Mouse (Mus musculus) CD4-positive, CD25-positive, alpha-beta regulatory T cell, adult 4 months (primary cell): ENCODE results near the gene Cidec. TPM values are rescaled to one million over a fixed set of nuclear protein-coding genes. Genes with fewer than 3 reads are reported as not detected.

Experiments
- ATAC-seq: one replicate; pipeline ENCODE4 v1.8.0; 2017
- polyA plus RNA-seq, 2 experiments: library from polyadenylated mRNA; unstranded; fragments of 100-300 nt; shearing (Covaris generic); gene quantifications; one replicate each; pipeline ENCODE4 v1.2.1; 2017

The Cidec gene
- polyA plus RNA-seq, 2 experiments from 2014 or later, result not detected

GRCm38 (mm10) chr6:113404649-113405448 lies 30.7 kb downstream of the Cidec start:
- no peak for ATAC-seq

- ATAC-seq, result no peak
Observed at GRCm38 (mm10) chr6:113402094-113402493, 33.5 kb downstream of the Cidec start.

GRCm38 (mm10) chr6:113396270-113397030 lies 39.1 kb downstream of the Cidec start:
- ATAC-seq, result no peak

- ATAC-seq, result no peak
Observed at GRCm38 (mm10) chr6:113395501-113395900, 40.1 kb downstream of the Cidec start.

- no peak for ATAC-seq
Observed at GRCm38 (mm10) chr6:113394811-113395210, 40.7 kb downstream of the Cidec start.

- no peak for ATAC-seq
Observed at GRCm38 (mm10) chr6:113393951-113394350, 41.6 kb downstream of the Cidec start.

GRCm38 (mm10) chr6:113392387-113393071 lies 43.0 kb downstream of the Cidec start:
- ATAC-seq, result no peak

GRCm38 (mm10) chr6:113392015-113392386 lies 43.6 kb downstream of the Cidec start:
- ATAC-seq, result no peak

GRCm38 (mm10) chr6:113390715-113391114 lies 44.8 kb downstream of the Cidec start:
- ATAC-seq, result no peak

- no peak for ATAC-seq
Observed at GRCm38 (mm10) chr6:113388960-113389359, 46.6 kb downstream of the Cidec start, which contains the start of gene Ttll3. Gene Ttll3 (plus strand): TSS chr6:113389260.

- ATAC-seq, result no peak
Observed at GRCm38 (mm10) chr6:113386025-113386424, 49.5 kb downstream of the Cidec start.

- no peak for ATAC-seq
Observed at GRCm38 (mm10) chr6:113385160-113385714, 50.3 kb downstream of the Cidec start.

- no peak for ATAC-seq
Observed at GRCm38 (mm10) chr6:113384351-113384927, 51.1 kb downstream of the Cidec start.

- ATAC-seq, result no peak
Observed at GRCm38 (mm10) chr6:113380480-113380879, 55.1 kb downstream of the Cidec start.

GRCm38 (mm10) chr6:113379246-113379645 lies 56.3 kb downstream of the Cidec start:
- ATAC-seq, result no peak

- ATAC-seq, result peak; percentile 83
Observed at GRCm38 (mm10) chr6:113377496-113378385, 57.8 kb downstream of the Cidec start, which contains the start of the genes Tada3 and Arpc4. Gene Tada3 (minus strand): TSS chr6:113377883. Gene Arpc4 (plus strand): TSS chr6:113378115.

GRCm38 (mm10) chr6:113377172-113377495 lies 58.4 kb downstream of the Cidec start:
- ATAC-seq, result no peak
